Mouse (Mus musculus): ENCODE results near the gene Gcn1l1.
A peak's percentile ranks its signal among the peaks of the same experiment; 100 is the strongest.

Gene Gcn1l1

DNA sequence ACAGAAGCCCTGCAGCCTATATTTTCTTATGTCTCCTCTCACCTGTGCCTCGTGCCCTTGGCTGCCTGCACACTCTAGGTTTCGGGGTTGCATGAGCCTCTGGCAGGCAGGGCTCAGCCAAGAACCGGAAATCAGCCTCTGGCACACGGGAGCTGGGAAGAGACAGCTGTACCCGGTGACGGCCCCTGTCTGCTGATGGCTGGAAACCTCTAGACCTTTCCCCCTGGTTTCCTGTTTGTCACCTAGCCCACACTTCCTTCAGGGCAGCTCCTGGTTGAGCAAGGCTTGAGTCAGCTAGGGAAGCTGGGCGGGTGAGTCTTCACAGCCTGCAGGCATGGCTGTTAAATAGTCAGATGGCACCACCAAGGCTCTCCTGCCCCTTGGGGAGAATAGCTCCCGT is 30.2 kb upstream of the Gcn1l1 start:
- DNase-seq (ENCODE audit: low spot score) = no peak

DNA sequence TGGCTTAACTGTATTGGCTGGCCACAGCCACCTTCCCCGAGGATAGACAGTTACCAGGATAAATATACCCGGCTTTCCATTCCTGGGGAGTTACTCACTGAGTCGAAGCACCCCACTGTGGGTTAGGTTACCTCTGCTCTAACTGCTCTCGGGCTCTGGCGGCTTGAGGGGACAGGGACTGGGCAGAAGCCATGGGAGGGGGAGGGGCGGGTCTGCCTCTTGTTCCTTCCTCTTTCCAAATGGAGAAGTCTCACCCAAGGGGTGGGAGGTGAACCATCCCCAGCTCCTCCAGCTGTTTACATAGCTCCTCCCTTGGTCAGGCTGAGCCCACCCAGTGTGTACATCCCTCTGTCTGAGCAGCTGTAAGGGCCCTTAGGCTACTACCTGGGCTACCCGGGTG is 29.4 kb upstream of the Gcn1l1 start:
- no peak for DNase-seq (ENCODE audit: low spot score)

- no peak for DNase-seq (ENCODE audit: low spot score)
Measured at GRCm38 (mm10) chr5:115538017-115538692, 26.9 kb upstream of the Gcn1l1 start.

DNA sequence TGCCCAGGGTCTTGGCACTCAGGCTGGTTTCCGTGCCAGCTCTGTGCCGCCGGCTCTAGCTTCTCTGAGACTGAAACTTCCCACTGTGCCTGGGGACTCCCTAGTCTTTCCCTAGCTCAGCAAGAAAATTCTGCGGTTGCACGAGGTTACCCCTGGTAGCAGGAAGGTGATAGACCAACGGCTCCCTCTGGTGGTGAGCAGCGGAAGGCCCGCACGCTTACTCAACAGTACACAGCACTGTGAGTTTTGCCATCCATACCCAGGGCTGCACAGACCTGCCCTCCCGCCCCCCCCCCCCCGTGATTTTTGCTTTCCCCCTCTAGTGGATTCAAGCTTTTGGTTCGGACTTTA is 26.4 kb upstream of the Gcn1l1 start:
- DNase-seq (ENCODE audit: low spot score) = peak; percentile 84

DNA sequence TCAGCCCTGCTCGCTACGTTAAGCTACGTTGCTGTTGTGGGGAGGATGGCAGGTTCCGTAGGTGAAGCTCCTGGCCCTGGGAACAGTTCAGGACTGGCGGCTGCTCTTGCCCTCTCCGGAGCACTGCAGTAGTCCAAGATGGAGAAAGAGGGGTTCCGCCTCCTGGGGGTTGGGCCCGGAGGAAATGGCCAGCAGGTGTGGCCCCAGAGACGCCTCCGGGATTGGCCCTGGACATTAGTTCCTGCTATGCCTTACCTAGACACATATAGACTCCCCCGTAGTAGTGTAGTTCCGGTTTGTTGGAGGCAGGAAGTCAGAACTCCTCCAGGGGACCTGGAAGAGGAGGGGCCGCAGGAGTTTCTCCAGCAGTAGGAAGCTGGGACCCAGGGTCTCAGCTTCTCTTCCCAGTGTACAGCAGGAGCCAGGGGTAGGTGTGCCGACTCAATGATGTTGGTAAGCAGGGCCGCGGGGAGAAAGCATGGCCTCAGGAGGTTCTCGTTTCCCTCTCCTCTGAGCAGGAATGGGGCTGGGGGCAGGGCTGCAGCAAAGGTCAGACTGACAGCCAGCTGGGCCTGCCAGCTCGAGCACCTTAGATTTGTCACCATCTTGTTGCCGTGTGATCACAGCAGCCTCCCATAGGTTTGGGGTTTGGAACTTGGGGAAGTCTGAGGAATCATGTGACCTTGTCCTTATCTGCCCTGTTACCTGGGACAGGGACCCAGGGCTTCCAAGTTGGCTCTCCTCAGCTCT is 22.2 kb upstream of the Gcn1l1 start:
- peak; percentile 83 for DNase-seq (ENCODE audit: low spot score)

DNA sequence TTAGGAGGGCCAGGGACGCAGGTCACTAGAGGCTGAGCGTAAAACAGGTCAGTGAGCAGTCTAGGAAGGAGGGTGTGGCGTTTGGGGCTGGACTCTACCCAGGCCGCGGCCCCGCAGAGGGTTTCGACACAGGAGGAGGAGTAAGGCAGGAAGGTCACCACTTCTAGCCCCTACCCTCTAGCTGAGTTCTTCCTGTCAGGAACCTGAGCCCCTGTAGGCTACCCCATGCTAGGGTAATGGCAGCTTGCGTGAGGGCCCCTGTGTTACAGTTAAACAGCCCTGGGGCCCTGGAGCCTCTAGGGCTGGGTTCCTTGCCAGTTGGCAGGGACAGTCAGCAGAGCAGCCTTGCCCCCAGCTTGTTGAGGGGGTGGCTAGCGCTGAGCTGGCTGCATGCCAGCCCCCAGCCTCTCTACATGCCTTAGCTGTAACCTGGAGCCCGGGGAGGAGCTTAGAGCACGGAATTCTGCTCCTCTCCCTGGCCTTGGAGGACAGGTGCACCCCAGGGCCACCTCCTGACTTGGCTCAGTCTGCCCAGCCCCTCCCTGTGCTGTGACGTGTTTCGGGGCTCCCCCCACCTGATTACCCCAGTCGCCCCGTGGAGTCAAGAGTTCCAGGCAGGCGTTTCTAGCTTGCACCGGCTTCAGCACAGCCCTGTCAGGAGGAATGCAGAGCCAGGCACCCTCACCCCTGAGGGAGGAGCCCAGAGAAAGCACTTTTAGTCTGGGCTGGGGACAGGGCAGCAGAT is 21.4 kb upstream of the Gcn1l1 start:
- DNase-seq (ENCODE audit: low spot score) = peak; percentile 87

- no peak for DNase-seq (ENCODE audit: low spot score)
Measured at GRCm38 (mm10) chr5:115544655-115545185, 20.3 kb upstream of the Gcn1l1 start.

- DNase-seq (ENCODE audit: low spot score) = no peak
Measured at GRCm38 (mm10) chr5:115545636-115546035, 19.4 kb upstream of the Gcn1l1 start.

DNA sequence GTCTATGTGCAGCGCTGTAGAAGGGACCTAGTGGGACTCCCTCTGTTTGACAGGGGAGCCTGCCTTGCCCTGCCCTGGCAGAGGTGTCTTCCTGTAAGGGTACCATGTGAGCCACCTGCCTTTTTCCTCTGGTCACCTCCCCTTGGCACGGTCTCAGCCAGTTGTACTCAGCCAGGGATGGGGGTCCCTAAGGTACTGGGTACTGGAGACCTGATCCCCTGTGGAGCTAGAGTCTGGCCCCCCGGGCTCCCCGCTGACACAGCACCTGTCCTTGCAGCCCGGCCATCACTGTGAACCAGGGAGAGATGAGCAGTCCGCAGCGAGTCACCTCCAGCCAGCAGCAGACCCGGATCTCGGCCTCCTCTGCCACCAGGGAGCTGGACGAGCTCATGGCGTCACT is 18.5 kb upstream of the Gcn1l1 start:
- DNase-seq (ENCODE audit: low spot score) = no peak

DNA sequence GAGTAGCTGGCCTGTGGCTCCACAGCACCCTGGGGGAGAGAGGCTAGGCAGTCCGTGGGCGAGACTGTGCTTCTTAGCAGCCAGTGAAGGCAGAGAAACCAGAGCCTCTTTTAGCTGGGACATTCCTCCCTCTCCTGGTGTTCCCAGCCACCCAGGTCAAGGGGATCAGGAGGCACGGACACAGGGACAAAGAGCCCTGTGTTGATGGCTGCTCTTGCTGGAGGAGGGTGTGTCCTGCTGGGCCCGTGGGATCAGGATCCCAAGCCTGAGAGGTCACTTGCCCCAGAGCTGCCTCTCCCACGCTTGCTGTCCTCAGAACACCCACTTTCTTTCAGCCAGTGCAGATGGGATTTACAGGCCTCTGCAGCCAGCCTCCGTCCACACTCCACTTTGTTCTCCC is 18.0 kb upstream of the Gcn1l1 start:
- no peak for DNase-seq (ENCODE audit: low spot score)

- no peak for DNase-seq (ENCODE audit: low spot score)
Measured at GRCm38 (mm10) chr5:115547421-115547820, 17.6 kb upstream of the Gcn1l1 start.

GRCm38 (mm10) chr5:115548501-115549285 is 16.4 kb upstream of the Gcn1l1 start:
- DNase-seq (ENCODE audit: low spot score) = no peak

GRCm38 (mm10) chr5:115550482-115551005 is 14.5 kb upstream of the Gcn1l1 start:
- no peak for DNase-seq (ENCODE audit: low spot score)

- no peak for DNase-seq (ENCODE audit: low spot score)
Measured at GRCm38 (mm10) chr5:115551386-115551785, 13.7 kb upstream of the Gcn1l1 start.

- no peak for DNase-seq (ENCODE audit: low spot score)
Measured at GRCm38 (mm10) chr5:115551799-115552198, 13.3 kb upstream of the Gcn1l1 start.

GRCm38 (mm10) chr5:115553801-115554420 is 11.1 kb upstream of the Gcn1l1 start:
- no peak for DNase-seq (ENCODE audit: low spot score)

GRCm38 (mm10) chr5:115554536-115555291 is 10.3 kb upstream of the Gcn1l1 start:
- no peak for DNase-seq (ENCODE audit: low spot score)

- peak; percentile 79 for DNase-seq (ENCODE audit: low spot score)
Measured at GRCm38 (mm10) chr5:115556217-115556616, 8.8 kb upstream of the Gcn1l1 start.

DNA sequence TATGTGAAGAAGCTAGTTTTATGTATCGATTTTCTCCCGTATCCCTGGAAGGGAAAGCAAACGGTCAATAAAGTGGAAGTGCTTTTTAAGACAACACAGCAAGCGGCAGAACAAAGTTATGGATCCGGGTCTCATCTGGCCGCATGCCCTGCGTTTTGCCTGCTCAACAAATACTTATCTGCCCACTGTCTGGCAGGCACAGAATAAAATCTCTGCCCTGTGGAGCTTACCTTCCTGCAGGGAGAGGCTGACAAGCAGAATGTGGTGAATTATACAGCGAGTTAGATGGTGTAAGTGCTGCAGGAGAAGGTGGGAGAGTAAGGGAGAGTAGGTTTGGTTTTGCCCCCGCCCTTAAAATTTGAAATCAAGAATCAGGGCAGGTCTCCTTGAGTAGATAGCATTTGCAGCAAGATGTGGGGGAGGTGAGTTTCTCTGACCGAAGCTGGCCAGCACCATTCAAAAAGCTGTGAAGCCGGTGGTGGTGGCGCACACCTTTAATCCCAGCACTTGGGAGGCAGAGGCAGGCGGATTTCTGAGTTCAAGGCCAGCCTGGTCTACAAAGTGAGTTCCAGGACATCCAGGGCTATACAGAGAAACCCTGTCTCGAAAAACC is 6.8 kb upstream of the Gcn1l1 start:
- no peak for DNase-seq (ENCODE audit: low spot score)

All from yolk sac, embryonic 10.5 days (tissue).